Mouse (Mus musculus) layer of hippocampus, postnatal 25 days (tissue): ENCODE data around the gene Prrg3. TPM values are rescaled to one million over a fixed set of nuclear protein-coding genes. Genes with fewer than 3 reads are reported as not detected.

ENCODE experiments used
- total RNA-seq, 2 experiments: library from RNA; stranded (reverse); gene quantifications; 2 replicates each; pipeline ENCODE4 v1.2.3; 2021

Prrg3 gene
- total RNA-seq, 2 experiments from 2014 or later, result 20.4 to 21.2 TPM

Other genes starting within 250 kb of the Prrg3 start
- 10 to 100 TPM; 33.4 to 35.1 TPM for gene Vma21, start 146.7 kb upstream of the Prrg3 start, total RNA-seq
- 1 to 10 TPM in 1 of 2 experiments, under 1 TPM in 1; 0.37 to 1.0 TPM for gene Gm1141, start 41.6 kb upstream of the Prrg3 start, total RNA-seq
- gene Fate1, start 10.4 kb downstream of the Prrg3 start, total RNA-seq, result not detected
- not detected for gene Cnga2, start 29.2 kb downstream of the Prrg3 start, total RNA-seq